Mouse (Mus musculus) embryonic fibroblast, embryonic 13.5 days (primary cell): Measurements from ENCODE around the gene Nrl.

Source experiments
- CTCF ChIP-seq: IDR thresholded peaks from 2 replicates; pipeline ENCODE4 v1.5.1; 2011; ENCODE audit warnings: mild to moderate bottlenecking, control low read depth, low read length, moderate library complexity, borderline replicate concordance; ENCODE audit not compliant: insufficient read depth
- POLR2A ChIP-seq: IDR thresholded peaks from 2 replicates; pipeline ENCODE4 v1.6.1; 2011; ENCODE audit warnings: low read depth, mild to moderate bottlenecking, control low read depth, low read length, moderate library complexity

DNA sequence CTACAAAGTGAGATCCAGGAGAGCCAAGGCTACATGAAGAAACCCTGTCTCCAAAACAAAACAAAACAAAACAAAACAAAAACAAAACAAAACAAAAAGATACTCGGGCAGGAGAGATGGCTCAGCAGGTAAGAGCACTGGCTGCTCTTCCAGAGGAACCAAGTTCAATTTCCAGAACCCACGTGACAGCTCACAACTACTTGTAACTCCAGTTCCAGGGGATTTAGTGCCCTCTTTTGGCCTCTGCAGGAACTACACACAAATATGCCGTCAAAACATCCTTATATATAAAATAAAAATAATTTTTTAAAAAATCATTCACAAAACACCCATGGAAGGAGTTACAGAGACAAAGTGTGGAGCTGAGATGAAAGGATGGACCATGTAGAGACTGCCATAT, 3.2 kb upstream of the Nrl start:
- TF ChIP-seq CTCF (no peak), POLR2A (no peak)
